Mouse (Mus musculus) liver, embryonic 15.5 days (tissue): ENCODE results near the gene Akr1c18. TPM values are rescaled to one million over a fixed set of nuclear protein-coding genes. Genes with fewer than 3 reads are reported as not detected.
"Not testable (repeated sequence)": the region's sequence is repeated elsewhere in the genome, so short reads cannot be mapped to it uniquely, and the experiment has no call there.

Source experiments
- ATAC-seq: fragments of 200-750 bp; cut with Nextera tagmentation; 2 replicates; pipeline ENCODE4 v1.8.0; 2017; ENCODE audit warnings: moderate number of reproducible peaks, mild to moderate bottlenecking, moderate library complexity; ENCODE audit not compliant: insufficient read depth
- H3K27ac ChIP-seq: fragments of 300-500 bp; sonication (generic); replicated peaks from 2 replicates; pipeline ENCODE4 v1.5.1; 2015; ENCODE audit warnings: mild to moderate bottlenecking, inconsistent platforms
- H3K27me3 ChIP-seq: fragments of 300-500 bp; sonication (generic); 2 replicates; pipeline ENCODE4 v1.6.1; 2015; ENCODE audit warnings: mild to moderate bottlenecking, inconsistent platforms
- H3K36me3 ChIP-seq: fragments of 300-500 bp; sonication (generic); replicated peaks from 2 replicates; pipeline ENCODE4 v1.6.1; 2015; ENCODE audit warnings: moderate library complexity, mild to moderate bottlenecking, inconsistent platforms
- H3K4me1 ChIP-seq: fragments of 300-500 bp; sonication (generic); replicated peaks from 2 replicates; pipeline ENCODE4 v1.6.1; 2015; ENCODE audit warnings: inconsistent platforms
- H3K4me2 ChIP-seq: fragments of 300-500 bp; sonication (generic); 2 replicates; pipeline ENCODE4 v1.6.1; 2015; ENCODE audit warnings: moderate library complexity, mild to moderate bottlenecking, inconsistent platforms
- H3K4me3 ChIP-seq: fragments of 300-500 bp; sonication (generic); replicated peaks from 2 replicates; pipeline ENCODE4 v1.5.1; 2015; ENCODE audit warnings: mild to moderate bottlenecking, inconsistent platforms
- H3K9ac ChIP-seq: fragments of 300-500 bp; sonication (generic); 2 replicates; pipeline ENCODE4 v1.6.1; 2015; ENCODE audit warnings: moderate library complexity, mild to moderate bottlenecking, inconsistent platforms
- H3K9me3 ChIP-seq: fragments of 300-500 bp; sonication (generic); replicated peaks from 2 replicates; pipeline ENCODE4 v1.6.1; 2016; ENCODE audit warnings: inconsistent platforms
- WGBS: fragments of 180-500 bp; shearing (Covaris S2); methylation state at CpG from one replicate; pipeline ENCODE4 v1.1.7; 2015; ENCODE audit warnings: mixed read lengths; ENCODE audit not compliant: insufficient replicate concordance; 5-methylcytosine and 5-hydroxymethylcytosine counted together
- polyA plus RNA-seq: library from polyadenylated mRNA; unstranded; fragments of >200 nt; fragmentation: Nextera tagmentation; extraction: Ambion mirVana; gene quantifications from 2 replicates; pipeline ENCODE4 v1.2.1, GENCODE M21; 2015

Akr1c18 gene
- 0.71 and 1.0 TPM in 2 replicates for polyA plus RNA-seq

GRCm38 (mm10) chr13:4150518-4150917, at the start of gene Akr1c18:
Gene Akr1c18, minus strand, starts transcription at chr13:4150654.
- H3K27me3 ChIP-seq = no peaks in the 10 kb centered on the region
- no peak within 1 kb of the TSS for H3K4me2 ChIP-seq
- no peaks in the 10 kb centered on the region for H3K9me3 ChIP-seq
- no peak for ATAC-seq
- no peak within 1 kb of the TSS for H3K27ac ChIP-seq
- H3K4me3 ChIP-seq = no peak within 1 kb of the TSS
- H3K36me3 ChIP-seq = no peaks in the 10 kb centered on the region
- no peak within 1 kb of the TSS for H3K9ac ChIP-seq
- WGBS = 62% methylated on average over 5 of the region's 5 CpGs
- no peaks in the 10 kb centered on the region for H3K4me1 ChIP-seq

DNA sequence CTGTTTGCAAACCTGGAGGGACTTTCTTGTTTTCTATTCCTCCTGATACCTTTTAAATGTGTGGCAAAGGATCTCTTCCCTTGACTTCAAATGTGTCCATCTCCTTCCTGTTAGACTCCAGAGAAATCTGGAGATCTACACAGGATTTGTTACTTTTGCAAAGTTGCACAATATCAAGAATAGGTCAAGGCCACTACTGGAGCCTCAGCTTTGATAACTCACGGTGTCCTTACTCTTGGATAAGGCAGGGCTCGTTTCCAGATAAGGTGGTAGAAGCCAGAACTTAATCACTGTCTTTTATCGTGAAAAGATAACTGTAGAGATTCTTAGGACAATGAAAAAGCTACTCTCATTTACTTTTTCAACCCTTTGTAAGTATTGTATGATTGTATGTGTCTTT, 42.1 kb upstream of the Akr1c18 start:
- Histone ChIP-seq H3K4me3 (0 out of 2 replicates have a peak overlapping the region, but pooled peaks have one; percentile 2), H3K9ac (no peak overlapping the region), H3K27me3 (no peaks in the 10 kb centered on the region), H3K4me1 (no peaks in the 10 kb centered on the region), H3K36me3 (no peaks in the 10 kb centered on the region), H3K27ac (no peak overlapping the region), H3K4me2 (no peak overlapping the region), H3K9me3 (no peaks in the 10 kb centered on the region)
- WGBS = 33% methylated on average over 3 of the region's 3 CpGs
- no peak for ATAC-seq

DNA sequence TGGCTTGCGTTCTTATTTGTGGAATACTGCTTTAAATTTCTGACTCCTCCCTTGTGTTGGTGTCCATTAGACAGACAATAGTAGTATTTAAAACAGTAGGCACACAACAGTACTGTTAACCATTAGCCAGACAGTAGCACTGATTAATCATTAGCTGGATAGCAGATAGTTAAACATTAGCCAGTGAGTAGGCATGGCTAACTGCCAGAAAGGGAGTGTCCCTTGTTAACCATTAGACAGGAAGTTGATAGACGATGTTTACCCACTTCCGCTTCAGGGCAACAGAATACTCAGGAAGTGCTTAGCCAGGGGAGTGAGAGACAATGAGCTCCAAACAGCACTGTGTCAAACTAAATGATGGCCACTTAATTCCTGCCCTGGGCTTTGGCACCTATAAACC, 40.5 kb upstream of the Akr1c18 start, which contains the start of gene Akr1c13:
Akr1c13 (plus strand) TSS at position 247 of the 400 bp plus-strand sequence.
- Histone ChIP-seq H3K36me3 (no peaks in the 10 kb centered on the region), H3K4me1 (no peaks in the 10 kb centered on the region), H3K27ac (no peak within 1 kb of the TSS), H3K4me2 (peak within 1 kb of the TSS; percentile 43), H3K9ac (no peak within 1 kb of the TSS), H3K4me3 (peak within 1 kb of the TSS; percentile 28), H3K27me3 (no peaks in the 10 kb centered on the region), H3K9me3 (no peaks in the 10 kb centered on the region)
- 28% methylated on average over 3 of the region's 3 CpGs for WGBS
- ATAC-seq = peak; percentile 78

- no peak overlapping the region for H3K4me2 ChIP-seq
- H3K27ac ChIP-seq = no peak overlapping the region
- 64% methylated on average over 2 of the region's 2 CpGs for WGBS
- no peak for ATAC-seq
- no peak overlapping the region for H3K9ac ChIP-seq
- H3K4me1 ChIP-seq = no peaks in the 10 kb centered on the region
- no peaks in the 10 kb centered on the region for H3K9me3 ChIP-seq
- no peaks in the 10 kb centered on the region for H3K27me3 ChIP-seq
- H3K4me3 ChIP-seq = no peak overlapping the region
- H3K36me3 ChIP-seq = no peaks in the 10 kb centered on the region
Measured at GRCm38 (mm10) chr13:4188174-4188573, 37.7 kb upstream of the Akr1c18 start.

GRCm38 (mm10) chr13:4186641-4187411, 36.4 kb upstream of the Akr1c18 start:
- not testable (repeated sequence) for H3K27ac ChIP-seq, H3K9ac ChIP-seq, H3K4me1 ChIP-seq, H3K27me3 ChIP-seq, H3K4me2 ChIP-seq, H3K36me3 ChIP-seq, ATAC-seq, H3K4me3 ChIP-seq, H3K9me3 ChIP-seq
- 69% methylated on average over 7 of the region's 7 CpGs for WGBS

- 62% methylated on average over 9 of the region's 9 CpGs for WGBS
- H3K4me1 ChIP-seq = no peaks in the 10 kb centered on the region
- H3K9me3 ChIP-seq = no peaks in the 10 kb centered on the region
Measured at GRCm38 (mm10) chr13:4183116-4183515, 32.7 kb upstream of the Akr1c18 start.

GRCm38 (mm10) chr13:4181321-4181720, 30.9 kb upstream of the Akr1c18 start:
- not testable (repeated sequence) for H3K27me3 ChIP-seq, H3K9ac ChIP-seq, H3K4me3 ChIP-seq, H3K4me2 ChIP-seq, H3K9me3 ChIP-seq, H3K27ac ChIP-seq, H3K36me3 ChIP-seq, H3K4me1 ChIP-seq, ATAC-seq
- WGBS = 72% methylated on average over 4 of the region's 4 CpGs

More at GRCm38 (mm10) chr13:4183116-4183515, 32.7 kb upstream of the Akr1c18 start:
- no peak for ATAC-seq
- Histone ChIP-seq H3K4me2 (no peak overlapping the region), H3K9ac (no peak overlapping the region), H3K36me3 (no peaks in the 10 kb centered on the region), H3K27me3 (no peaks in the 10 kb centered on the region), H3K27ac (no peak overlapping the region), H3K4me3 (no peak overlapping the region)

- Histone ChIP-seq H3K9me3 (no peaks in the 10 kb centered on the region), H3K27me3 (no peaks in the 10 kb centered on the region), H3K9ac (no peak overlapping the region), H3K4me1 (no peaks in the 10 kb centered on the region), H3K4me3 (no peak overlapping the region), H3K36me3 (no peaks in the 10 kb centered on the region), H3K27ac (no peak overlapping the region), H3K4me2 (no peak overlapping the region)
- 49% methylated on average over 2 of the region's 2 CpGs for WGBS
- ATAC-seq = no peak
Measured at GRCm38 (mm10) chr13:4172978-4173377, 22.5 kb upstream of the Akr1c18 start.

DNA sequence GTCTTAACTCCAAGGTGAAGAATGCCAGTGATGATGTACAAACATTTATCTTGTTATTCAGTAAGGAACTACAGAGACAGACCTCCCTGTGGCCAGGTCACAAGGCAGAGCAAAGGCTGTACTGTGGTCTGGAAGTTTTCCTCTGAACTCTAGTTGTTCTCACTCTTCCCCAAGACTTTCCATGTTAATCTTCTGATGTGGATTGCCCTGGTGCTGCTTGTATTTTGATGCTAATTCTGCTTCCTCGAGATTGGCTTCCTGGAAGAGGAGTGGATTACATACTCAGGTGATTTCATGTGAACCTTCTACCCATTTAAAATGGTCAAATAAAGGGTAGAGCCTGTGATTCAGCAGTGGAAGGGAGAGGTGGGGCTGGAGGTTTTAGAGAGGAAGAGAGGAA, 17.6 kb upstream of the Akr1c18 start:
- Histone ChIP-seq H3K9me3 (no peaks in the 10 kb centered on the region), H3K4me2 (no peak overlapping the region), H3K9ac (no peak overlapping the region), H3K27ac (no peak overlapping the region), H3K27me3 (no peaks in the 10 kb centered on the region), H3K4me3 (no peak overlapping the region), H3K36me3 (no peaks in the 10 kb centered on the region), H3K4me1 (no peaks in the 10 kb centered on the region)
- ATAC-seq = no peak
- WGBS = 26% methylated on average over 1 of the region's 1 CpGs

GRCm38 (mm10) chr13:4155286-4155685, 4.8 kb upstream of the Akr1c18 start:
- no peak overlapping the region for H3K9ac ChIP-seq
- no peaks in the 10 kb centered on the region for H3K36me3 ChIP-seq
- no peak overlapping the region for H3K27ac ChIP-seq
- H3K9me3 ChIP-seq = no peaks in the 10 kb centered on the region
- no peak overlapping the region for H3K4me3 ChIP-seq
- 77% methylated on average over 2 of the region's 2 CpGs for WGBS
- no peaks in the 10 kb centered on the region for H3K27me3 ChIP-seq
- no peaks in the 10 kb centered on the region for H3K4me1 ChIP-seq
- no peak overlapping the region for H3K4me2 ChIP-seq
- no peak for ATAC-seq

- H3K9me3 ChIP-seq = no peaks in the 10 kb centered on the region
- no peaks in the 10 kb centered on the region for H3K4me1 ChIP-seq
- H3K27me3 ChIP-seq = no peaks in the 10 kb centered on the region
- no peak for ATAC-seq
- H3K9ac ChIP-seq = no peak overlapping the region
- H3K4me3 ChIP-seq = no peak overlapping the region
- no peak overlapping the region for H3K27ac ChIP-seq
- no peak overlapping the region for H3K4me2 ChIP-seq
- 41% methylated on average over 3 of the region's 3 CpGs for WGBS
- no peaks in the 10 kb centered on the region for H3K36me3 ChIP-seq
Measured at GRCm38 (mm10) chr13:4153593-4153992, 3.1 kb upstream of the Akr1c18 start.

DNA sequence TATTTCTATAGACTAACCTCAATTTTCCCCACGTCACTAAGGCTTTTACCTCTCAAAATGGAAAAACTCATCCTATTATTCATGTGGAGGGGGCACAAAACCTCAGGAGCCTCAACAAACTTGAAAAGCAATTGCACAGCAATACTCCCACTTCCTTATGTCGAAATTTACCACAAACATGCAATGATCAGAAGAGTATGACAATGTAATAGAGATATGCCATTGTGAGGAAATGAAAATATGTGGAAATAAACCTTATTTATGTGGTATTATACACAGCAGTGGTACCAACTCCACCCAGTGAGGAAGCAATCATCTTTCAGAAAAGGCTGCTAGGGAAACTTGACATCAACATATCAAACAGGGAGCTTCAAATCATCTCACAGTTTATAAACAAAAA, 2.5 kb upstream of the Akr1c18 start:
- Histone ChIP-seq H3K4me3 (no peak overlapping the region), H3K36me3 (no peaks in the 10 kb centered on the region), H3K4me2 (no peak overlapping the region), H3K27me3 (no peaks in the 10 kb centered on the region), H3K9ac (no peak overlapping the region), H3K27ac (no peak overlapping the region), H3K4me1 (no peaks in the 10 kb centered on the region), H3K9me3 (no peaks in the 10 kb centered on the region)
- 37% methylated on average over 2 of the region's 2 CpGs for WGBS
- ATAC-seq = no peak
